Comparison of ENCODE assay signal across 8 mouse cellular contexts in genomic region chr11:70431574-70431973, GRCm38 (mm10). TPM values are rescaled to one million over a fixed set of nuclear protein-coding genes. Genes with fewer than 3 reads are reported as not detected.
A peak's percentile ranks its signal among the peaks of the same experiment; 100 is the strongest.
DNase-seq lines count a peak whose midpoint lies in the region; ATAC-seq and TF ChIP-seq lines count a peak whose summit lies in the region.

No protein-coding gene starts in this region.

- ATAC-seq in lung, embryonic 15.5 days (ENCODE audit: borderline replicate concordance, extremely low read depth, low FRiP score, low TSS enrichment) = no peak

- peaks cover 17% of the 10 kb centered on the region for H3K4me1 ChIP-seq in lung, embryonic 15.5 days
- H3K4me1 ChIP-seq in embryonic fibroblast, embryonic 13.5 days (ENCODE audit: control insufficient read depth, insufficient read depth, low read length) = peaks cover 5% of the 10 kb centered on the region
- H3K4me1 ChIP-seq in limb, embryonic 10.5 days = peaks cover 37% of the 10 kb centered on the region
- H3K4me1 ChIP-seq in olfactory bulb, adult 2 months (ENCODE audit: control insufficient read depth, insufficient read depth, low read length) = peaks cover 11% of the 10 kb centered on the region

- H3K27ac ChIP-seq in lung, embryonic 15.5 days = no peak overlapping the region
- H3K27ac ChIP-seq in embryonic fibroblast, embryonic 13.5 days (ENCODE audit: insufficient read depth, low read length) = no peak overlapping the region
- peak overlapping the region; percentile 91 for H3K27ac ChIP-seq in limb, embryonic 10.5 days
- peak overlapping the region; percentile 76 for H3K27ac ChIP-seq in olfactory bulb, adult 2 months (ENCODE audit: insufficient read depth, low read depth, low read length)

- H3K27me3 ChIP-seq in lung, embryonic 15.5 days = no peaks in the 10 kb centered on the region
- no peaks in the 10 kb centered on the region for H3K27me3 ChIP-seq in limb, embryonic 10.5 days (ENCODE audit: low read depth, poor library complexity, severe bottlenecking)

- H3K9me3 ChIP-seq in lung, embryonic 15.5 days = no peaks in the 10 kb centered on the region
- no peaks in the 10 kb centered on the region for H3K9me3 ChIP-seq in limb, embryonic 10.5 days (replicated peaks)

- H3K36me3 ChIP-seq in lung, embryonic 15.5 days = no peaks in the 10 kb centered on the region
- peaks cover 15% of the 10 kb centered on the region for H3K36me3 ChIP-seq in limb, embryonic 10.5 days

- 0 out of 2 replicates have a peak overlapping the region, but pooled peaks have one; percentile 6 for H3K9ac ChIP-seq in lung, embryonic 15.5 days

- DNase-seq in lung, adult 18-20 months = no peak
- no peak for DNase-seq in limb, embryonic 10.5 days (ENCODE audit: low spot score)
- DNase-seq in adrenal gland, postnatal 10 days = no peak
- DNase-seq in frontal cortex, postnatal 10 days (ENCODE audit: low spot score in 2 of 2) = no peak
- no peak for DNase-seq in embryo, embryonic 11 days

- 33% methylated on average over 5 of the region's 5 CpGs for WGBS in lung, embryonic 15.5 days
- 35% methylated on average over 5 of the region's 5 CpGs for WGBS in limb, embryonic 10.5 days
- 28% methylated on average over 5 of the region's 5 CpGs for WGBS in olfactory bulb, adult 2 months

- TF ChIP-seq CTCF in embryonic fibroblast, embryonic 13.5 days (IDR thresholded peaks at IDR 0.05; ENCODE audit: borderline replicate concordance, insufficient read depth, low read length) = no peak
- TF ChIP-seq CTCF in olfactory bulb, adult 2 months (IDR thresholded peaks at IDR 0.05; ENCODE audit: insufficient read depth, low read depth, low read length) = no peak

- peak overlapping the region; percentile 90 for H3K4me3 ChIP-seq in lung, embryonic 15.5 days
- H3K4me3 ChIP-seq in embryonic fibroblast, embryonic 13.5 days (ENCODE audit: insufficient read depth, low read length) = peak overlapping the region; percentile 48; the same call in 1 of the 2 replicates
- H3K4me3 ChIP-seq in limb, embryonic 10.5 days = peak overlapping the region; percentile 76
- H3K4me3 ChIP-seq in olfactory bulb, adult 2 months (ENCODE audit: insufficient read depth, low read depth, low read length) = no peak overlapping the region

- peak overlapping the region; percentile 91 for H3K4me2 ChIP-seq in lung, embryonic 15.5 days

- no peak for TF ChIP-seq POLR2A in embryonic fibroblast, embryonic 13.5 days (IDR thresholded peaks at IDR 0.05; ENCODE audit: low read depth, low read length)
- no peak for TF ChIP-seq POLR2A in olfactory bulb, adult 2 months (IDR thresholded peaks at IDR 0.05; ENCODE audit: insufficient read depth, low read depth, low read length)

RNA-seq across cellular contexts. Expression of gene Arrb2, which starts 0.9 kb away (rescaled TPM):
- polyA plus RNA-seq in lung, embryonic 15.5 days (2015; fragmentation: Nextera tagmentation; extraction: Ambion mirVana) = 15.3 and 19.3 TPM in 2 replicates
- polyA plus RNA-seq in embryonic fibroblast, embryonic 13.5 days (2011; ENCODE audit: insufficient read length, low read depth, missing spikeins) = 9.1 and 10.1 TPM in 2 replicates
- 24.6 and 25.5 TPM in 2 replicates for polyA plus RNA-seq in limb, embryonic 10.5 days (2016; fragmentation: Nextera tagmentation; extraction: Ambion mirVana)
- polyA plus RNA-seq in olfactory bulb, adult 2 months (2012; ENCODE audit: insufficient read depth, insufficient read length, low replicate concordance, missing spikeins) = not detected in 2 replicates
- total RNA-seq in adrenal gland, postnatal 10 days (2021) = 10 to 100 TPM; 21.7 to 26.0 TPM

RNA-seq across cellular contexts. Expression of gene Med11, which starts 20.1 kb away (rescaled TPM):
- polyA plus RNA-seq in lung, embryonic 15.5 days (2015; fragmentation: Nextera tagmentation; extraction: Ambion mirVana) = 40.5 and 43.1 TPM in 2 replicates
- 14.0 and 14.1 TPM in 2 replicates for polyA plus RNA-seq in embryonic fibroblast, embryonic 13.5 days (2011; ENCODE audit: insufficient read length, low read depth, missing spikeins)
- polyA plus RNA-seq in limb, embryonic 10.5 days (2016; fragmentation: Nextera tagmentation; extraction: Ambion mirVana) = 48.4 and 51.5 TPM in 2 replicates
- not detected in 2 replicates for polyA plus RNA-seq in olfactory bulb, adult 2 months (2012; ENCODE audit: insufficient read depth, insufficient read length, low replicate concordance, missing spikeins)
- total RNA-seq in adrenal gland, postnatal 10 days (2021) = 10 to 100 TPM; 16.1 to 18.5 TPM

RNA-seq across cellular contexts. Expression of gene Pelp1, which starts 21.7 kb away (rescaled TPM):
- polyA plus RNA-seq in lung, embryonic 15.5 days (2015; fragmentation: Nextera tagmentation; extraction: Ambion mirVana) = 38.1 and 38.2 TPM in 2 replicates
- polyA plus RNA-seq in embryonic fibroblast, embryonic 13.5 days (2011; ENCODE audit: insufficient read length, low read depth, missing spikeins) = 24.3 and 27.5 TPM in 2 replicates
- polyA plus RNA-seq in limb, embryonic 10.5 days (2016; fragmentation: Nextera tagmentation; extraction: Ambion mirVana) = 63.0 and 65.1 TPM in 2 replicates
- polyA plus RNA-seq in olfactory bulb, adult 2 months (2012; ENCODE audit: insufficient read depth, insufficient read length, low replicate concordance, missing spikeins) = not detected in 2 replicates
- 10 to 100 TPM; 23.2 to 24.6 TPM for total RNA-seq in adrenal gland, postnatal 10 days (2021)

RNA-seq across cellular contexts. Expression of gene Zmynd15, which starts 27.7 kb away (rescaled TPM):
- 0.45 and 0.73 TPM in 2 replicates for polyA plus RNA-seq in lung, embryonic 15.5 days (2015; fragmentation: Nextera tagmentation; extraction: Ambion mirVana)
- 0.19 and 0.20 TPM in 2 replicates for polyA plus RNA-seq in embryonic fibroblast, embryonic 13.5 days (2011; ENCODE audit: insufficient read length, low read depth, missing spikeins)
- polyA plus RNA-seq in limb, embryonic 10.5 days (2016; fragmentation: Nextera tagmentation; extraction: Ambion mirVana) = 0.09 TPM in 1 of 2 replicates, not detected in the other
- polyA plus RNA-seq in olfactory bulb, adult 2 months (2012; ENCODE audit: insufficient read depth, insufficient read length, low replicate concordance, missing spikeins) = not detected in 2 replicates
- total RNA-seq in adrenal gland, postnatal 10 days (2021) = 1 to 10 TPM in 1 of 2 experiments, under 1 TPM in 1; 0.93 to 1.8 TPM

RNA-seq across cellular contexts. Expression of gene Cxcl16, which starts 28.2 kb away (rescaled TPM):
- 6.3 and 7.3 TPM in 2 replicates for polyA plus RNA-seq in lung, embryonic 15.5 days (2015; fragmentation: Nextera tagmentation; extraction: Ambion mirVana)
- 4.1 and 6.0 TPM in 2 replicates for polyA plus RNA-seq in embryonic fibroblast, embryonic 13.5 days (2011; ENCODE audit: insufficient read length, low read depth, missing spikeins)
- 0.49 TPM in 2 replicates for polyA plus RNA-seq in limb, embryonic 10.5 days (2016; fragmentation: Nextera tagmentation; extraction: Ambion mirVana)
- not detected in 2 replicates for polyA plus RNA-seq in olfactory bulb, adult 2 months (2012; ENCODE audit: insufficient read depth, insufficient read length, low replicate concordance, missing spikeins)
- total RNA-seq in adrenal gland, postnatal 10 days (2021) = 1 to 10 TPM; 4.2 to 5.8 TPM

Comparison
In these comparisons a context has a peak if more than half of its experiments do, and no peak if none do; other contexts are left out.
1. H3K27ac ChIP-seq: peak in limb, embryonic 10.5 days (single experiment) and olfactory bulb, adult 2 months (single experiment); none in lung, embryonic 15.5 days (single experiment) and embryonic fibroblast, embryonic 13.5 days (single experiment).
2. RNA of gene Arrb2, which starts 0.9 kb away (polyA plus RNA-seq): 24.6 to 25.5 TPM in limb, embryonic 10.5 days, 15.3 to 19.3 TPM in lung, embryonic 15.5 days and 9.1 to 10.1 TPM in embryonic fibroblast, embryonic 13.5 days; not detected in olfactory bulb, adult 2 months; every median in the first group is over 10 times any median in the second.
3. RNA of gene Med11, which starts 20.1 kb away (polyA plus RNA-seq): 48.4 to 51.5 TPM in limb, embryonic 10.5 days, 40.5 to 43.1 TPM in lung, embryonic 15.5 days and 14.0 to 14.1 TPM in embryonic fibroblast, embryonic 13.5 days; not detected in olfactory bulb, adult 2 months; every median in the first group is over 10 times any median in the second.
4. RNA of gene Pelp1, which starts 21.7 kb away (polyA plus RNA-seq): 63.0 to 65.1 TPM in limb, embryonic 10.5 days, 38.1 to 38.2 TPM in lung, embryonic 15.5 days and 24.3 to 27.5 TPM in embryonic fibroblast, embryonic 13.5 days; not detected in olfactory bulb, adult 2 months; every median in the first group is over 10 times any median in the second.